Comparison of ENCODE assay signal across 22 mouse cellular contexts in the genomic region with DNA sequence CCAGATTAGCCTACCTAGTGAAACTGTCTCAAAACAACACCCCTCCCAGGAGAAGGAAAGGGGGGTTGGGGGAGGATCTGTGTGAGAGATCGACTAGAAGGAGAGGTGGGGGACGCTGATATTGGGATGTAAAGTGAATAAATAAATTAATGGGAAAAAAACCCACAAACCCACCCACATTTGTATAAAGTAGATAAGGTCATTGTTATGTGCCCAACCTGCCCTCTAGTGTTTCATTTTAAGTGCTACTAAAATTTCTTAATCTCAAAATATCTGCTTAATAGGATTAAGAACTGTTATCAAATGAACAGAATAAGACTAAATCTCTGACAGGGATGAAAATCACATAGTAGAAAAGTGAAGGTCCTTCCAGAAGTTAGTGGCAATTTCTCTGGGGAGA. TPM values are rescaled to one million over a fixed set of nuclear protein-coding genes. Genes with fewer than 3 reads are reported as not detected.
"Had no signal": no experiment of that assay in that cellular context is flagged by ENCODE, and none has a peak within 500 bp of the region (broad histone marks: within the 10 kb centered on the region; RNA-seq: fewer than 3 reads in every experiment).

No protein-coding gene starts in this region.

- H3K36me3 ChIP-seq: limb, embryonic 10.5 days; liver, embryonic 15.5 days; midbrain, embryonic 12.5 days; neural tube, embryonic 15.5 days had no signal

- DNase-seq: kidney, adult 18-20 months; kidney, postnatal 14 days; lung, adult 2 months; lung, postnatal 10 days; right cerebral cortex, adult 18-20 months; right cerebral cortex, postnatal 25 days; thymus, adult 2 months; thymus, postnatal 25 days had no signal

- H3K9me3 ChIP-seq: limb, embryonic 10.5 days; liver, embryonic 15.5 days; midbrain, embryonic 12.5 days; neural tube, embryonic 15.5 days had no signal

- H3K4me1 ChIP-seq: liver, embryonic 15.5 days; midbrain, embryonic 12.5 days; neural tube, embryonic 15.5 days had no signal

- H3K27ac ChIP-seq: limb, embryonic 10.5 days; liver, embryonic 15.5 days; macrophage; midbrain, embryonic 12.5 days; neural tube, embryonic 15.5 days had no signal

- ATAC-seq: inflammation-experienced regulatory T-cells, adult 6 months had no signal

- H3K9ac ChIP-seq: liver, embryonic 15.5 days; midbrain, embryonic 12.5 days; neural tube, embryonic 15.5 days had no signal

- H3K4me3 ChIP-seq: limb, embryonic 10.5 days; liver, embryonic 15.5 days; midbrain, embryonic 12.5 days; myocyte; neural tube, embryonic 15.5 days had no signal

- H3K4me2 ChIP-seq: liver, embryonic 11.5 days; liver, embryonic 15.5 days; midbrain, embryonic 12.5 days; neural tube, embryonic 15.5 days had no signal

- H3K27me3 ChIP-seq: liver, embryonic 15.5 days; midbrain, embryonic 12.5 days; neural tube, embryonic 15.5 days had no signal

RNA-seq across cellular contexts. Expression of gene Garem2, which starts 10.6 kb away (rescaled TPM):
- polyA plus RNA-seq: inflammation-experienced regulatory T-cells, adult 6 months; macrophage had no signal

RNA-seq across cellular contexts. Expression of gene 3110082J24Rik, which starts 11.5 kb away (rescaled TPM):
- total RNA-seq: megakaryocyte-erythroid progenitor cell, adult 5-6 weeks had no signal
- polyA plus RNA-seq: inflammation-experienced regulatory T-cells, adult 6 months; kidney, embryonic 14.5 days; limb, embryonic 10.5 days; limb, embryonic 14.5 days; liver, embryonic 11.5 days; liver, embryonic 15.5 days; lung, adult 2 months; macrophage; small intestine, adult 2 months; stomach, embryonic 16.5 days; thymus, adult 2 months; urinary bladder, adult 2 months had no signal
